Mouse (Mus musculus): ENCODE measurements around the gene Arl5c.

- TF ChIP-seq CTCF (IDR thresholded peaks at IDR 0.05; ENCODE audit: low read depth) = no peak
- TF ChIP-seq EP300 (optimal IDR thresholded peaks at IDR 0.05) = no peak
Measured at GRCm38 (mm10) chr11:97954469-97955141, 41.4 kb downstream of the Arl5c start.
